Mouse (Mus musculus) fat pad, adult 2 months (tissue): ENCODE data around the gene Chfr.

Source experiments
- DNase-seq: peaks from one replicate; pipeline ENCODE4 v3.0.0-alpha.2; 2011; ENCODE audit warnings: low read depth, low spot score; ENCODE audit errors: extremely low read depth

The Chfr gene

GRCm38 (mm10) chr5:110135293-110136086 is at the start of gene Chfr:
Gene Chfr, plus strand, starts transcription at chr5:110135842.
- no peak for DNase-seq

- no peak for DNase-seq
Measured at GRCm38 (mm10) chr5:110086161-110086866, 49.3 kb upstream of the Chfr start.

- DNase-seq, result no peak
Measured at GRCm38 (mm10) chr5:110091546-110091945, 44.1 kb upstream of the Chfr start.

- DNase-seq, result no peak
Measured at GRCm38 (mm10) chr5:110094030-110094846, 41.4 kb upstream of the Chfr start, which contains the start of gene Gm35315. Gene Gm35315, minus strand, starts transcription at chr5:110094420.

GRCm38 (mm10) chr5:110094847-110095213 is 40.8 kb upstream of the Chfr start:
- no peak for DNase-seq

GRCm38 (mm10) chr5:110098991-110099477 is 36.6 kb upstream of the Chfr start:
- no peak for DNase-seq

- no peak for DNase-seq
Measured at GRCm38 (mm10) chr5:110099656-110100580, 35.7 kb upstream of the Chfr start, which contains the start of gene Plcxd1. Gene Plcxd1, plus strand, starts transcription at chr5:110099969.

GRCm38 (mm10) chr5:110100921-110101631 is 34.6 kb upstream of the Chfr start:
- DNase-seq, result no peak

GRCm38 (mm10) chr5:110101716-110102347 is 33.8 kb upstream of the Chfr start:
- DNase-seq, result no peak

GRCm38 (mm10) chr5:110102429-110102828 is 33.2 kb upstream of the Chfr start:
- no peak for DNase-seq

GRCm38 (mm10) chr5:110102853-110103625 is 32.6 kb upstream of the Chfr start:
- DNase-seq, result no peak

- DNase-seq, result no peak
Measured at GRCm38 (mm10) chr5:110103901-110104615, 31.6 kb upstream of the Chfr start.

- no peak for DNase-seq
Measured at GRCm38 (mm10) chr5:110104616-110105380, 30.8 kb upstream of the Chfr start.

GRCm38 (mm10) chr5:110106140-110106871 is 29.3 kb upstream of the Chfr start:
- DNase-seq, result no peak

GRCm38 (mm10) chr5:110106901-110107564 is 28.6 kb upstream of the Chfr start:
- DNase-seq, result no peak
